Mouse (Mus musculus) forebrain, embryonic 11.5 days (tissue): Measurements from ENCODE around the gene P4hb. TPM values are rescaled to one million over a fixed set of nuclear protein-coding genes. Genes with fewer than 3 reads are reported as not detected.
A peak's percentile ranks its signal among the peaks of the same experiment; 100 is the strongest.

Experiments used
- ATAC-seq: fragments of 200-750 bp; cut with Nextera tagmentation; replicated peaks from 2 replicates; pipeline ENCODE4 v1.8.0; 2017; ENCODE audit warnings: moderate TSS enrichment; ENCODE audit not compliant: low FRiP score
- DNase-seq: peaks from one replicate; pipeline ENCODE4 v3.0.0-alpha.2; 2017; ENCODE audit warnings: low spot score
- H3K27ac ChIP-seq: fragments of 300-500 bp; sonication (generic); 2 replicates; pipeline ENCODE4 v1.5.1; 2014; ENCODE audit warnings: low read depth, low read length
- H3K27me3 ChIP-seq: fragments of 300-500 bp; sonication (generic); 2 replicates; pipeline ENCODE4 v1.6.1; 2014; ENCODE audit warnings: mild to moderate bottlenecking, low read length, mixed read lengths; ENCODE audit not compliant: control insufficient read depth, insufficient read depth
- H3K36me3 ChIP-seq: fragments of 300-500 bp; sonication (generic); 2 replicates; pipeline ENCODE4 v1.6.1; 2014; ENCODE audit warnings: mild to moderate bottlenecking, low read length, moderate library complexity, mixed read lengths; ENCODE audit not compliant: control insufficient read depth, insufficient read depth
- H3K4me1 ChIP-seq: fragments of 300-500 bp; sonication (generic); replicated peaks from 2 replicates; pipeline ENCODE4 v1.6.1; 2014; ENCODE audit warnings: low read length, mixed read lengths; ENCODE audit not compliant: control insufficient read depth, insufficient read depth
- H3K4me2 ChIP-seq: fragments of 300-500 bp; sonication (generic); 2 replicates; pipeline ENCODE4 v1.6.1; 2014; ENCODE audit warnings: low read depth, mild to moderate bottlenecking, low read length, moderate library complexity, mixed read lengths; ENCODE audit not compliant: severe bottlenecking
- H3K4me3 ChIP-seq: fragments of 300-500 bp; sonication (generic); 2 replicates; pipeline ENCODE4 v1.5.1; 2014; ENCODE audit warnings: low read depth, low read length
- H3K9ac ChIP-seq: fragments of 300-500 bp; sonication (generic); 2 replicates; pipeline ENCODE4 v1.6.1; 2014; ENCODE audit warnings: low read length
- H3K9me3 ChIP-seq: fragments of 300-500 bp; sonication (generic); 2 replicates; pipeline ENCODE4 v1.6.1; 2016; ENCODE audit warnings: low read length, mixed read lengths; ENCODE audit not compliant: control insufficient read depth
- WGBS: fragments of 180-500 bp; shearing (Covaris S2); extraction: QIAGEN DNeasy Blood & Tissue Kit; methylation state at CpG from one replicate; pipeline ENCODE4 v1.1.7; 2014; 5-methylcytosine and 5-hydroxymethylcytosine counted together
- polyA plus RNA-seq: library from polyadenylated mRNA; unstranded; fragments of >200 nt; fragmentation: Nextera tagmentation; extraction: Ambion mirVana; gene quantifications from 2 replicates; pipeline ENCODE4 v1.2.1, GENCODE M21; 2014

The P4hb gene
- polyA plus RNA-seq, 1 experiment from 2014 or later, result 439 TPM

DNA sequence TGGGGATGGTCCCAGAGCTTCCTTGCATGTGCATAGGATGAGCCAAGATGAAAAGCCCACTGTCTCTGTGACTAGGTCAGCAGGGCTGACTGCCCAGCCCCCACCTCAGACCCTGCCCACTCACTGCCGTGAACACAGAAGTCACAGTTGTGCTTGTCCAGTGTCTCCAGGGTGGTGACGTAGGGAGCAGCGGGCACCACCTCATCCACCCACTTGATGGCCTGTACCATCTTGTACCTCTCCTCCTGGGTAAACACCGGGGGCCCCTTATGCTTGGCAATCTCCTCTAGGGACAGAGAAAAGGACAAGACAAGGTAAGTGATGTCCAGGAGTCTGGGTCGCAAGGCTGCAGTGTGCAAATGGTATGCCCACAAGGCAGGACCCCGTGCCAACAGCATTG lies 42.1 kb upstream of the P4hb start:
- no peak for ATAC-seq
- Histone ChIP-seq H3K27ac (no peak overlapping the region), H3K36me3 (no peaks in the 10 kb centered on the region; the same call in 1 of the 2 replicates), H3K4me1 (peaks cover 11% of the 10 kb centered on the region; the same call in 1 of the 2 replicates), H3K27me3 (no peaks in the 10 kb centered on the region), H3K4me2 (no peak overlapping the region), H3K9ac (no peak overlapping the region), H3K4me3 (no peak overlapping the region), H3K9me3 (no peaks in the 10 kb centered on the region)
- no peak for DNase-seq
- 95% methylated on average over 6 of the region's 6 CpGs for WGBS

DNA sequence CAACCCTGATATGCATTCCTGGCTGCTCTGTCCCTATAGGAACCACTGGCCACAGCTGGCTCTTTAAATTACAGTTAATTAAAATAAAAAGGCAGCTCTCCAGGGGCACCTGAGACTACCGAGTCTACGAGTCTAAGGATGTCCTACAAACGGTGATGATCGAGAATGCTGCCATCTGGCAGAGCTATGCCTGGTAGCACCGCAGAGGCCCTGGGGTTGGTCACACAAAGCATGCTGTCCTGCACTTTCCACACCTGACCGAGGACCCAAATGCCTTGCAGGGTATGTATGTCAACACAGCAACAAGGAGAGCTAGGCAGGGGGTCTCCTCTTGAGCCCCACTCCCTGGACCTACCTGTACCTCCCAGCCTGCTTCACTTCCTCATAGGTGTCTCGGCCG lies 40.9 kb upstream of the P4hb start:
- Histone ChIP-seq H3K4me2 (no peak overlapping the region), H3K27ac (no peak overlapping the region), H3K9ac (no peak overlapping the region), H3K36me3 (no peaks in the 10 kb centered on the region; the same call in 1 of the 2 replicates), H3K4me1 (peaks cover 11% of the 10 kb centered on the region; the same call in 1 of the 2 replicates), H3K27me3 (no peaks in the 10 kb centered on the region), H3K9me3 (no peaks in the 10 kb centered on the region), H3K4me3 (no peak overlapping the region)
- no peak for DNase-seq
- 89% methylated on average over 8 of the region's 8 CpGs for WGBS
- ATAC-seq, result no peak

DNA sequence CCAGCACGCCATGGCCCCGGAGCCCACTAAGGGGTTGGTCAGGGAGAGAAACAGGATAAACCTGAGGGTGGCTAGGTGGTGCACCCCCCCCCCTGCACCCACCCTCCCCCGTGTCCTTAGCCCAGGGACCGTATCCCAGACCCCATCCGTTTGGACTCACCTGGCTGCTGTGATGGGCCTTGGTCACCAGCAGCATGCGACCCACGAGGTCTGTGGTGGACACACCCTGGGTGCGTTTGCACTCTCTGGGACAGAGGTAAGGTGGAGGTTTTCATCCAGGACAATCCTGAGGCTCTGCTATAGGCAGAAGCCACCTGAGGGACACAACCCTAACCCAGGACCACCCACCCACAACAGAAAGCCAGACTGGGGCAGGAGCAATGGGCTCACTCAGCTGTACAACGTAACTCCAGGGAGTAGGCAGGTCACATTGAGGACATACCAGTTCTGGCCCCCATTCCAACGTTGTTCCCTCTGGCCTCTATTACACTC lies 40.5 kb upstream of the P4hb start:
- no peak overlapping the region for H3K4me2 ChIP-seq
- no peak overlapping the region for H3K9ac ChIP-seq
- 86% methylated on average over 10 of the region's 10 CpGs for WGBS
- no peaks in the 10 kb centered on the region; the same call in 1 of the 2 replicates for H3K36me3 ChIP-seq
- H3K4me1 ChIP-seq, result peaks cover 11% of the 10 kb centered on the region; the same call in 1 of the 2 replicates
- no peak overlapping the region for H3K27ac ChIP-seq
- H3K4me3 ChIP-seq, result no peak overlapping the region
- ATAC-seq (no peak), DNase-seq (peak; percentile 51)
- no peaks in the 10 kb centered on the region for H3K9me3 ChIP-seq
- no peaks in the 10 kb centered on the region for H3K27me3 ChIP-seq

DNA sequence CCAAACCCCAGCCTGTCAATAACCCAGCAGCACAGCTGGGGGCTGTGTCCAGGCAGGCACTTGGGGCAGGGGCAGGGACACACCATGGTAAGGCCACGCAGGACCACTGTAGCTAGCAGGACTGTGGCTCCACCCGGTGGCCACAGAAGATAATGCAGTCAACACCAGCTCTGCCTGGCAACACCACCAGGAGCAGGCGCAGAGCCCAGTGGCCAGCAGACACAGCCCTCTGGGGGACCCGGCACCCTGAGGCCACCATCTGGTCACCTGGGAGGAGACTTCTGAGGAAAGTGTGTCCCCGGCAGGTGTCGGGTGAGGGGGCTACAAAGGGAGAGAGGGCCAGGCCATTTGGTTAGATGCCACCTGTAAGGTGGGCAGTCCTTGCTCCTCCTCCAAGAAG lies 39.7 kb upstream of the P4hb start:
- DNase-seq, result peak; percentile 87
- H3K27me3 ChIP-seq, result no peaks in the 10 kb centered on the region
- ATAC-seq, result 0 out of 2 replicates have a peak, but pooled peaks have one; percentile 11
- H3K4me1 ChIP-seq, result peaks cover 13% of the 10 kb centered on the region; the same call in 1 of the 2 replicates
- 47% methylated on average over 6 of the region's 6 CpGs for WGBS
- no peaks in the 10 kb centered on the region for H3K9me3 ChIP-seq
- no peak overlapping the region for H3K27ac ChIP-seq
- H3K9ac ChIP-seq, result no peak overlapping the region
- no peak overlapping the region for H3K4me2 ChIP-seq
- no peak overlapping the region for H3K4me3 ChIP-seq
- H3K36me3 ChIP-seq, result no peaks in the 10 kb centered on the region; the same call in 1 of the 2 replicates

DNA sequence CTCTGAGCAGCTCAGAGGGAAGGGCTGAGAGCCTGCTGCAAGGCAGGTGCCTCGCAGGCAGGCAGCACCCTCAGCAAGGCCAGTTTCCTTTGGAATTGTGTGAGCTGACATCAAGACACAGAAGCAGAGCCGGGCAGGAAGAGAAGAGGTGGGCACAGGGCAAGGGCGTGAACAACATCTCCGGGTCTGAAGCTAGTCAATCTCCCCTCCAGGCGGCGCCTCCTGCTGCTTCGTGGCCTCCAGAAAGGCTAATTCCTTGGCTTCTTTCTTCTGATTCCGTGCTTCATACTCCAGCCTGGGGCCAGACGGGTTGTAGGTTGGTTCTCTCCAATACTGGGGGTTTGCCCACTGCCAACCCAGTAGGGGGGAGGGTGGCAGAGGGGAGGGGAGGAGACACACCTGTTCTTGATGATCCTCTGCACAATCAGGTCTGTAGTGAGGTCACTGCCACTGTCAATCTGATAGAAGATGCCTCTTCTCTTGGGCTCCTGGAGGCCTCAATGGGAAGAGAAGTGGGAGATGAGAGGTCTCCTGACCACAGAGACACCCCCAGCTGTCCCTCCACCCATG lies 37.5 kb upstream of the P4hb start:
- H3K9ac ChIP-seq, result no peak overlapping the region

DNA sequence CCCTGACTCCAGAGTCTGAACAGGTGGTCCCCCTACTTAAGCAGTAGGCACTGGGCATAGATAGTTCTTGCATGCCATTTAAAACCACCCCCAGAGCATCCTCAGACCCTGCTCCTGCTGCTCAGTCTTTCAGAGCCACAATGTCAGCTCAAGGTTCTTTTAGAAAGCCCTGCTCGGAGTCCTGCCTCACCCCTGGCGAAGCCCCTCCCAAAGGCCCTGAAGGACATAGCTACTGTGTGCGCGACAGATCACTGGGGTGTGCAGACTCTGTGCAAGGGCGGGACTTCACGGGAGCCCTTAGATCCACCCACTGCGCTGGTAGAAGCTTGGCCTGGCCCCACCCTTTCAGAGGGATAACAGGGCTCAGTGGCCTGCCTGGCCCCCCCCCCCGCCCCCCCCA lies 36.2 kb upstream of the P4hb start:
- peak; percentile 59 for DNase-seq
- H3K36me3 ChIP-seq, result no peaks in the 10 kb centered on the region; the same call in 1 of the 2 replicates
- H3K9ac ChIP-seq, result peak overlapping the region; percentile 8; the same call in 1 of the 2 replicates
- H3K4me1 ChIP-seq, result peaks cover 2% of the 10 kb centered on the region; the same call in 1 of the 2 replicates
- H3K27me3 ChIP-seq, result no peaks in the 10 kb centered on the region
- no peak overlapping the region for H3K27ac ChIP-seq
- no peaks in the 10 kb centered on the region for H3K9me3 ChIP-seq
- no peak overlapping the region for H3K4me3 ChIP-seq
- 34% methylated on average over 8 of the region's 8 CpGs for WGBS
- no peak overlapping the region for H3K4me2 ChIP-seq
- ATAC-seq, result no peak; the same call in 1 of the 2 replicates

More for the DNA sequence above, 37.5 kb upstream of the P4hb start:
- H3K4me2 ChIP-seq, result no peak overlapping the region
- WGBS, result 79% methylated on average over 9 of the region's 9 CpGs
- H3K4me3 ChIP-seq, result no peak overlapping the region
- H3K4me1 ChIP-seq, result peaks cover 2% of the 10 kb centered on the region; the same call in 1 of the 2 replicates
- no peaks in the 10 kb centered on the region; the same call in 1 of the 2 replicates for H3K36me3 ChIP-seq
- no peaks in the 10 kb centered on the region for H3K27me3 ChIP-seq
- no peak overlapping the region for H3K27ac ChIP-seq
- H3K9me3 ChIP-seq, result no peaks in the 10 kb centered on the region
- ATAC-seq, result no peak
- peak; percentile 50 for DNase-seq

DNA sequence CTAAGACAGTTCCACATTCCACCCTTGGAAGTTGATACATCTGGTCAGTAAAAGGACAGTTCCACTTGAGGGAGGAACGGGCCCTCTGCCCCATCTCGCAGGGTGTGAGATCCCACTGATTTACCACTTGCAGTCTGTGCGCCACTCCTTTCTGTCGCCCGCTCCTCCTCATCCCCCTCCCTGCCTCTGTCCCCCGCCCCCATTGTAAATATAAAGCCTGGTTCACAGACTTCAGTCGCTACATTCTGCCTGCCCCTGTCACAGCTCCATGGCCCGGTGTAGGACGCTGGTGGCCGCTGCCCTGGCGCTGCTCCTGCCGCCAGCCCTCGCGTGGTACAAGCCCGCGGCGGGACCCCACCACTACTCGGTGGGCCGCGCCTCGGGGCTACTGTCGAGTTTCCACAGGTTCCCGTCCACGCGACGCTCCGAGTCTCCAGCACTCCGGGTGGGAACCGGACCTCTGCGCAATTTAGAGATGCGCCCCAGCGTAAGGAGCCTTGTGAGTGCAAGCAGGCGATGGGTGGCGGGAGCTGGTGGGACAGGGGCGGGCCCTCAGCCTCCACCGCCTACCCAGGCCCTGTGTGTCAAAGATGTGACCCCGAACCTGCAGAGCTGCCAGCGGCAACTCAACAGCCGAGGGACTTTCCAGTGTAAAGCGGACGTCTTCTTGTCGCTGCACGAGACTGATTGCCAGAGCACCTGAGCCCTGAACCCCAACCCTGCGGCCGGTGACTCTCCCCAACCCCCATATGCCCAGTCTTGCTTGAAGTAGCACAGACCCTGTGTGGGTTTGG lies 35.4 kb upstream of the P4hb start, which contains the start of gene Npb:
Gene Npb (plus strand): TSS at position 237 of the 794 bp plus-strand sequence.
- peaks cover 2% of the 10 kb centered on the region; the same call in 1 of the 2 replicates for H3K4me1 ChIP-seq
- peaks cover under 1% of the 10 kb centered on the region; the same call in 1 of the 2 replicates for H3K36me3 ChIP-seq
- no peak within 1 kb of the TSS for H3K27ac ChIP-seq
- H3K9me3 ChIP-seq, result no peaks in the 10 kb centered on the region
- H3K9ac ChIP-seq, result peak within 1 kb of the TSS; percentile 37
- H3K27me3 ChIP-seq, result no peaks in the 10 kb centered on the region
- peak within 1 kb of the TSS; percentile 40 for H3K4me2 ChIP-seq
- ATAC-seq, result 0 out of 2 replicates have a peak, but pooled peaks have one; percentile 19
- DNase-seq, result peak; percentile 63
- WGBS, result 4% methylated on average over 45 of the region's 45 CpGs
- peak within 1 kb of the TSS; percentile 16; the same call in 1 of the 2 replicates for H3K4me3 ChIP-seq

DNA sequence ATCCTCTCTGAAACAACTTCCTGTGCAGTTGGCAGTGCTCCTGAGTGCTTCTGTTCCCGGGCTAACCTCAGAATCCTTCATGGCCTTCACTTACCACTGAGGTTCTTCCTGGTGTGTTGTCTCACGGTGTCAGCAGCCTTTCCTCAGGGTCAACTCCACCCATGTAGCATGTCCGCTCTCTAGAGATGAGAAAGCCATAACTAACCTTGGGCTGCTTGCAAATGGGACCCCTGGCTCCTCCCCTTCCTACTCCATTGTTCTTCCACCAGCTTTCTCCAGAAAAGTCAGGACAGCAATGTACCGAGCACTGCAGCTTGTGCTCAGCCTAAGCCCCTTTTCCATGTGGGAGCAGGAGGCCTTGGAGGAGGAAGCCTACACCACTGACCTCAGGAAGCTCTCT lies 33.7 kb upstream of the P4hb start:
- Histone ChIP-seq H3K27ac (no peak overlapping the region), H3K4me1 (peaks cover 2% of the 10 kb centered on the region; the same call in 1 of the 2 replicates), H3K9me3 (no peaks in the 10 kb centered on the region), H3K9ac (no peak overlapping the region), H3K27me3 (no peaks in the 10 kb centered on the region), H3K4me3 (no peak overlapping the region), H3K4me2 (no peak overlapping the region), H3K36me3 (peaks cover 2% of the 10 kb centered on the region; the same call in 1 of the 2 replicates)
- WGBS, result 80% methylated on average over 4 of the region's 4 CpGs
- DNase-seq, result no peak
- ATAC-seq, result no peak
